Mouse (Mus musculus): ENCODE measurements around the gene Atraid. TPM values are rescaled to one million over a fixed set of nuclear protein-coding genes. Genes with fewer than 3 reads are reported as not detected.

The Atraid gene
- total and polyA plus RNA-seq, 3 experiments = 58.0 to 88.7 (median 60.1) TPM

GRCm38 (mm10) chr5:31023254-31023653 is 24.9 kb upstream of the Atraid start:
- in situ Hi-C loops (cut with MboI; ENCODE audit: low pct_ligation_motif_present, low pct_unique_long_range_greater_than_20kb, low sequenced_read_pairs) = no loop called here

GRCm38 (mm10) chr5:31024641-31025040 is 23.5 kb upstream of the Atraid start:
- Histone ChIP-seq H3K79me2 (replicated peaks; ENCODE audit: control insufficient read depth, extremely low read depth, insufficient read depth, poor library complexity, severe bottlenecking) (no peaks in the 10 kb centered on the region), H3K9ac (ENCODE audit: insufficient read depth, low read depth) (no peak overlapping the region), H3K4me2 (ENCODE audit: insufficient read depth, low read depth, poor library complexity, severe bottlenecking) (no peak overlapping the region), H3K27ac (ENCODE audit: insufficient read depth, low read depth) (no peak overlapping the region), H3K36me3 (replicated peaks in 1 of 2; ENCODE audit: control insufficient read depth in 1 of 2, insufficient read depth in 1 of 2, low read length in 1 of 2) (no peaks in the 10 kb centered on the region), H3K4me3 (replicated peaks in 1 of 3; ENCODE audit: low read depth in 2 of 3, low read length in 2 of 3, poor library complexity in 1 of 3) (no peak overlapping the region), H3K4me1 (ENCODE audit: control insufficient read depth in 1 of 2, insufficient read depth in 2 of 2) (0 out of 4 replicates have a peak, but pooled peaks cover 0 to 2% of the 10 kb centered on the region in 2 experiments), H3K9me3 (replicated peaks; ENCODE audit: low read length) (no peaks in the 10 kb centered on the region), H3K27me3 (replicated peaks) (no peaks in the 10 kb centered on the region)
- dilution Hi-C loops (cut with MboI; ENCODE audit: extremely low pct_ligation_motif_present, extremely low pct_unique_long_range_greater_than_20kb, low sequenced_read_pairs) = no loop called here
- in situ Hi-C loops (cut with MboI; ENCODE audit: low pct_ligation_motif_present, low pct_unique_long_range_greater_than_20kb, low sequenced_read_pairs) = no loop called here
- DNase-seq (ENCODE audit: extremely low read depth) = no peak
- TF ChIP-seq PAX5 (IDR thresholded peaks at IDR 0.05; ENCODE audit: low read length) (no peak), ZKSCAN1 (IDR thresholded peaks at IDR 0.05; ENCODE audit: borderline replicate concordance, low read depth, low read length) (no peak)

More at GRCm38 (mm10) chr5:31023254-31023653, 24.9 kb upstream of the Atraid start:
- Histone ChIP-seq H3K27me3 (replicated peaks) (no peaks in the 10 kb centered on the region), H3K9me3 (replicated peaks; ENCODE audit: low read length) (no peaks in the 10 kb centered on the region), H3K36me3 (replicated peaks in 1 of 2; ENCODE audit: control insufficient read depth in 1 of 2, insufficient read depth in 1 of 2, low read length in 1 of 2) (no peaks in the 10 kb centered on the region), H3K4me1 (ENCODE audit: control insufficient read depth in 1 of 2, insufficient read depth in 2 of 2) (0 out of 4 replicates have a peak, but pooled peaks cover 0 to 2% of the 10 kb centered on the region in 2 experiments), H3K4me2 (ENCODE audit: insufficient read depth, low read depth, poor library complexity, severe bottlenecking) (no peak overlapping the region), H3K4me3 (replicated peaks in 1 of 3; ENCODE audit: low read depth in 2 of 3, low read length in 2 of 3, poor library complexity in 1 of 3) (no peak overlapping the region), H3K27ac (ENCODE audit: insufficient read depth, low read depth) (no peak overlapping the region), H3K79me2 (replicated peaks; ENCODE audit: control insufficient read depth, extremely low read depth, insufficient read depth, poor library complexity, severe bottlenecking) (no peaks in the 10 kb centered on the region), H3K9ac (ENCODE audit: insufficient read depth, low read depth) (no peak overlapping the region)
- no peak for DNase-seq (ENCODE audit: extremely low read depth)
- TF ChIP-seq PAX5 (IDR thresholded peaks at IDR 0.05; ENCODE audit: low read length) (no peak), IRF4 (IDR thresholded peaks at IDR 0.05; ENCODE audit: low read depth, low read length) (no peak), RAD21 (IDR thresholded peaks at IDR 0.05; ENCODE audit: low read depth, low read length) (no peak), ZKSCAN1 (IDR thresholded peaks at IDR 0.05; ENCODE audit: borderline replicate concordance, low read depth, low read length) (no peak), POLR2AphosphoS2 (IDR thresholded peaks at IDR 0.05; ENCODE audit: low read depth, low read length) (no peak), TBP (conservative IDR thresholded peaks at IDR 0.05; ENCODE audit: low read depth, low read length) (no peak), RCOR1 (conservative IDR thresholded peaks at IDR 0.05; ENCODE audit: low read depth, low read length) (no peak), CHD1 (IDR thresholded peaks at IDR 0.05; ENCODE audit: low read depth, low read length) (no peak)
- dilution Hi-C loops (cut with MboI; ENCODE audit: extremely low pct_ligation_motif_present, extremely low pct_unique_long_range_greater_than_20kb, low sequenced_read_pairs) = no loop called here

- no peaks in the 10 kb centered on the region for H3K4me1 ChIP-seq (ENCODE audit: control insufficient read depth in 1 of 2, insufficient read depth in 2 of 2)
- no peaks in the 10 kb centered on the region for H3K9me3 ChIP-seq (replicated peaks; ENCODE audit: low read length)
- no peak for TF ChIP-seq TBP (conservative IDR thresholded peaks at IDR 0.05; ENCODE audit: low read depth, low read length)
- TF ChIP-seq RCOR1 (conservative IDR thresholded peaks at IDR 0.05; ENCODE audit: low read depth, low read length) = no peak
- in situ Hi-C loops (cut with MboI; ENCODE audit: low pct_ligation_motif_present, low pct_unique_long_range_greater_than_20kb, low sequenced_read_pairs) (no loop called here), dilution Hi-C loops (cut with MboI; ENCODE audit: extremely low pct_ligation_motif_present, extremely low pct_unique_long_range_greater_than_20kb, low sequenced_read_pairs) (no loop called here)
- no peak for DNase-seq (ENCODE audit: extremely low read depth)
- H3K4me2 ChIP-seq (ENCODE audit: insufficient read depth, low read depth, poor library complexity, severe bottlenecking) = no peak overlapping the region
- H3K9ac ChIP-seq (ENCODE audit: insufficient read depth, low read depth) = no peak overlapping the region
- H3K27me3 ChIP-seq (replicated peaks) = no peaks in the 10 kb centered on the region
- no peaks in the 10 kb centered on the region for H3K79me2 ChIP-seq (replicated peaks; ENCODE audit: control insufficient read depth, extremely low read depth, insufficient read depth, poor library complexity, severe bottlenecking)
- peaks cover 0 to 12% of the 10 kb centered on the region in 2 experiments for H3K36me3 ChIP-seq (replicated peaks in 1 of 2; ENCODE audit: control insufficient read depth in 1 of 2, insufficient read depth in 1 of 2, low read length in 1 of 2)
- H3K27ac ChIP-seq (ENCODE audit: insufficient read depth, low read depth) = no peak overlapping the region
- no peak overlapping the region for H3K4me3 ChIP-seq (replicated peaks in 1 of 3; ENCODE audit: low read depth in 2 of 3, low read length in 2 of 3, poor library complexity in 1 of 3)
Measured at GRCm38 (mm10) chr5:31030926-31031325, 17.2 kb upstream of the Atraid start.
